Mouse (Mus musculus) embryonic facial prominence, embryonic 11.5 days (tissue): ENCODE data around the gene Fbxw2. TPM values are rescaled to one million over a fixed set of nuclear protein-coding genes. Genes with fewer than 3 reads are reported as not detected.
"Not testable (repeated sequence)": the region's sequence is repeated elsewhere in the genome, so short reads cannot be mapped to it uniquely, and the experiment has no call there.

ENCODE experiments used
- ATAC-seq: fragments of 200-750 bp; cut with Nextera tagmentation; replicated peaks from 2 replicates; pipeline ENCODE4 v1.8.0; 2017; ENCODE audit warnings: low read depth; ENCODE audit not compliant: insufficient number of reproducible peaks, low FRiP score, low TSS enrichment
- DNase-seq: peaks from one replicate; pipeline ENCODE4 v3.0.0-alpha.2; 2015; ENCODE audit warnings: low spot score
- H3K27ac ChIP-seq: fragments of 300-500 bp; sonication (generic); replicated peaks from 2 replicates; pipeline ENCODE4 v1.5.1; 2014; ENCODE audit warnings: mild to moderate bottlenecking, low read depth, low read length, control low read depth
- H3K27me3 ChIP-seq: fragments of 300-500 bp; sonication (generic); 2 replicates; pipeline ENCODE4 v1.6.1; 2014; ENCODE audit warnings: mild to moderate bottlenecking, low read length, moderate library complexity, mixed read lengths; ENCODE audit not compliant: control insufficient read depth, insufficient read depth
- H3K36me3 ChIP-seq: fragments of 300-500 bp; sonication (generic); replicated peaks from 2 replicates; pipeline ENCODE4 v1.6.1; 2014; ENCODE audit warnings: low read depth, mild to moderate bottlenecking, low read length, moderate library complexity, mixed read lengths; ENCODE audit not compliant: control insufficient read depth, insufficient read depth
- H3K4me1 ChIP-seq: fragments of 300-500 bp; sonication (generic); 2 replicates; pipeline ENCODE4 v1.6.1; 2014; ENCODE audit warnings: low read length, mixed read lengths; ENCODE audit not compliant: control insufficient read depth, insufficient read depth
- H3K4me2 ChIP-seq: fragments of 300-500 bp; sonication (generic); 2 replicates; pipeline ENCODE4 v1.6.1; 2014; ENCODE audit warnings: low read depth, mild to moderate bottlenecking, control low read depth, low read length, moderate library complexity
- H3K4me3 ChIP-seq: fragments of 300-500 bp; sonication (generic); 2 replicates; pipeline ENCODE4 v1.5.1; 2014; ENCODE audit warnings: low read depth, low read length, control low read depth
- H3K9ac ChIP-seq: fragments of 300-500 bp; sonication (generic); replicated peaks from 2 replicates; pipeline ENCODE4 v1.6.1; 2014; ENCODE audit warnings: mild to moderate bottlenecking, control low read depth, low read length
- H3K9me3 ChIP-seq: fragments of 300-500 bp; sonication (generic); replicated peaks from 2 replicates; pipeline ENCODE4 v1.6.1; 2016; ENCODE audit warnings: mild to moderate bottlenecking, low read length, inconsistent platforms, mixed read lengths; ENCODE audit not compliant: control insufficient read depth
- WGBS: fragments of 180-500 bp; shearing (Covaris S2); extraction: QIAGEN DNeasy Blood & Tissue Kit; methylation state at CpG from one replicate; pipeline ENCODE4 v1.1.7; 2014; 5-methylcytosine and 5-hydroxymethylcytosine counted together
- polyA plus RNA-seq: library from polyadenylated mRNA; unstranded; fragments of >200 nt; fragmentation: Nextera tagmentation; extraction: Ambion mirVana; gene quantifications from 2 replicates; pipeline ENCODE4 v1.2.1, GENCODE M21; 2014

Fbxw2 gene
- polyA plus RNA-seq, 1 experiment from 2014 or later: 66.3 TPM

DNA sequence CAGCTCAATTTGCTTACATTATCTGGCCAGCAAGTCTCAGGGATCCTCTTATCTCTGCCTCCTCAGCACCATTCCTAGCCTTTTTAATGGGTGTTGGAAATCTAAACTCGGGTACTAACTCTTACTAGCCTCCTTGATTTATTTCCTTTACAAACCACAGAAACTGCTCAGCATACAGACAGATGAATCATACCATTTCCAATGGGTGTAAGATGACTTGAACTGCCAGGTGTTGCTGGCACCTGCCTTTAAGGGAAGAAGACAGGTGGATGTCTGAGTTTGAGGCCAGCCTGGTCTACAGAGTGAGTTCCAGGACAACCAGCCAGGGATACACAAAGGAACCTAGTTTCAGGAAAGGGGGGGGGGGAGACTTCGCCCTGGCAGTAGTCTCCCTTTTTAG, 18.1 kb downstream of the Fbxw2 start:
- Histone ChIP-seq H3K9ac (no peak overlapping the region), H3K27me3 (no peaks in the 10 kb centered on the region), H3K4me1 (no peaks in the 10 kb centered on the region), H3K4me3 (no peak overlapping the region), H3K4me2 (no peak overlapping the region), H3K36me3 (peaks cover 2% of the 10 kb centered on the region; the same call in 1 of the 2 replicates), H3K9me3 (no peaks in the 10 kb centered on the region), H3K27ac (no peak overlapping the region)
- DNase-seq (no peak), ATAC-seq (no peak)
- 87% methylated on average over 2 of the region's 2 CpGs for WGBS

- ATAC-seq (no peak), DNase-seq (no peak)
- no peak overlapping the region for H3K4me2 ChIP-seq
- H3K27me3 ChIP-seq: no peaks in the 10 kb centered on the region
- 0 out of 2 replicates have a peak, but pooled peaks cover 2% of the 10 kb centered on the region for H3K36me3 ChIP-seq
- H3K4me1 ChIP-seq: no peaks in the 10 kb centered on the region
- H3K9ac ChIP-seq: no peak overlapping the region
- no peaks in the 10 kb centered on the region for H3K9me3 ChIP-seq
- no peak overlapping the region for H3K4me3 ChIP-seq
- no peak overlapping the region for H3K27ac ChIP-seq
- WGBS: 94% methylated on average over 10 of the region's 10 CpGs
These were observed 20.7 kb downstream of the Fbxw2 start for GRCm38 (mm10) chr2:34805364-34805950.

GRCm38 (mm10) chr2:34804815-34805214, 21.3 kb downstream of the Fbxw2 start:
- H3K36me3 ChIP-seq: no peaks in the 10 kb centered on the region

DNA sequence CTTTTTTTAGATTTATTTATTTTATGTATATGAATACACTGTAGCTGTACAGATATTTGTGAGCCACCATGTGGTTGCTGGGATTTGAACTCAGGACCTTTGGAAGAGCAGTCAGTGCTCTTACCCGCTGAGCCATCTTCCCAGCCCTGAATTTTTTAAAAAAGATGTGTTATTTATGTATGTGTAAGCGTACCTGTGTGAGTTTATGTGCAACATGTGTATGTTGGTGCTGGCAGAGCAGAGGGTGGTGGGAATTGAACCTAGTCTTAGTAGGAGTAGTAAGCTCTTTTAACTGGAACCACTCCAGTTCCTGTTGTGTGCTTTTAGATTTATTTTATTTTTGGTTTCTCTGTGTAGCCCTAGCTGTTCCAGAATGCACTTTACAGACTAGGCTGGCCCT, 21.9 kb downstream of the Fbxw2 start:
- H3K9me3 ChIP-seq: no peaks in the 10 kb centered on the region
- H3K4me2 ChIP-seq: no peak overlapping the region
- H3K27ac ChIP-seq: no peak overlapping the region
- no peak overlapping the region for H3K9ac ChIP-seq
- H3K4me1 ChIP-seq: no peaks in the 10 kb centered on the region
- no peak overlapping the region for H3K4me3 ChIP-seq
- WGBS: 93% methylated on average over 2 of the region's 2 CpGs
- no peak for ATAC-seq
- H3K27me3 ChIP-seq: no peaks in the 10 kb centered on the region
- H3K36me3 ChIP-seq: no peaks in the 10 kb centered on the region
- DNase-seq: no peak

More at GRCm38 (mm10) chr2:34804815-34805214, 21.3 kb downstream of the Fbxw2 start:
- H3K27me3 ChIP-seq: no peaks in the 10 kb centered on the region
- H3K4me3 ChIP-seq: no peak overlapping the region
- DNase-seq (no peak), ATAC-seq (no peak)
- H3K9ac ChIP-seq: no peak overlapping the region
- no peak overlapping the region for H3K4me2 ChIP-seq
- H3K27ac ChIP-seq: no peak overlapping the region
- H3K4me1 ChIP-seq: no peaks in the 10 kb centered on the region
- H3K9me3 ChIP-seq: no peaks in the 10 kb centered on the region
- 92% methylated on average over 1 of the region's 1 CpGs for WGBS

- Histone ChIP-seq H3K4me3 (0 out of 2 replicates have a peak overlapping the region, but pooled peaks have one; percentile 10), H3K9ac (no peak overlapping the region), H3K4me2 (peak overlapping the region; percentile 7; the same call in 1 of the 2 replicates), H3K27me3 (no peaks in the 10 kb centered on the region), H3K36me3 (no peaks in the 10 kb centered on the region), H3K9me3 (no peaks in the 10 kb centered on the region), H3K4me1 (no peaks in the 10 kb centered on the region), H3K27ac (no peak overlapping the region)
- 74% methylated on average over 3 of the region's 3 CpGs for WGBS
- DNase-seq: no peak
- no peak for ATAC-seq
These were observed 22.4 kb downstream of the Fbxw2 start for GRCm38 (mm10) chr2:34803746-34804145.

GRCm38 (mm10) chr2:34802565-34803245, 23.4 kb downstream of the Fbxw2 start:
- WGBS: under 1% methylated on average over 21 of the region's 32 CpGs
- peak overlapping the region; percentile 53 for H3K4me2 ChIP-seq
- peak overlapping the region; percentile 76 for H3K9ac ChIP-seq
- not testable (repeated sequence) for H3K36me3 ChIP-seq, H3K27me3 ChIP-seq, H3K4me1 ChIP-seq, H3K9me3 ChIP-seq
- ATAC-seq (peak; percentile 50), DNase-seq (peak; percentile 22)
- peak overlapping the region; percentile 58 for H3K4me3 ChIP-seq
- H3K27ac ChIP-seq: peak overlapping the region; percentile 65

DNA sequence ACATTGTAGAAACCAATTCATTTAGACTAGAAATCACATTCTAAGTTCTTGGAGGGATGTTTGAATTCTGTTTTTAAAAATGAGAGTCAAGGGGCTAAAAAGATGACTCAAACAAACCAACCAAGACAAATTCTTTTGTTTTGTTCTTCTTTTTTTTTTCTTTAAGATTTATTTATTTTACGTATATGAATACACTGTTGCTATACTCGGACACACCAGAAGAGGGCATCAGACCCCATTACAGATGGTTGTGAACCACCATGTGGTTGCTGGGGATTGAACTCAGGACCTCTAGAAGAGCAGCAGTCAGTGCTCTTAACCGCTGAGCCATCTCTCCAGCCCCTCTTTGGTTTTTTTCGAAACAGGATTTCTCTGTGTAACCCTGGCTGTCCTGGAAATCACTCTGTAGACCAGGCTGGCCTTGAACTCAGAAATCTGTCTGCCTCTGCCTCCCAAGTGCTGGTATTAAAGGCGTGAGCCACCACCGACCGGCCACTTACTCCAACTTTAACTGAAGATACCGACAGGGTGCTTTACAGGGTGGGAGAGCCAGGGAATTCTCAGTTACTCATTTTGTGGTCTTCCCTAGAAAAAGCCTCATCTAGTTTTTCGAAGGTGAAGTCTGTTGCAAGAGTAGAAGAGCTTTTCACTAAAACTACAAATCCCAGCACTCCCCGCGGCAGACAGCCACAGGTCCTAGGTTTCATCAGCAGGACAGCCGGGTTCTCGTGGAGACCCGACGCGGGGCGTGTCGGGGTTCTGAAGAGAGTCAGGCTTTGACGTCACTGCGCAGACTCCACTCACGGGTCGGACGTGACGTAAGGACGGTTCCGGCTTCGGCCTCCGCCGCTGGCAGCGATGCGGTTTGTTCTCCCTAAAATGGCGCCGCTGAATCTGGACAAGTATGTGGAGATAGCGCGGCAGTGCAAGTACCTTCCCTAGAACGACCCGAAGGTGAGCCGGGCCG, 24.3 kb downstream of the Fbxw2 start:
- Histone ChIP-seq H3K4me2 (peak overlapping the region; percentile 30; the same call in 1 of the 2 replicates), H3K27me3 (no peaks in the 10 kb centered on the region), H3K4me3 (peak overlapping the region; percentile 58), H3K27ac (peak overlapping the region; percentile 65), H3K9ac (peak overlapping the region; percentile 76), H3K4me1 (no peaks in the 10 kb centered on the region), H3K36me3 (no peaks in the 10 kb centered on the region), H3K9me3 (no peaks in the 10 kb centered on the region)
- ATAC-seq (peak; percentile 95), DNase-seq (peak; percentile 100)
- 5% methylated on average over 39 of the region's 39 CpGs for WGBS
